Mouse (Mus musculus): ENCODE measurements around the gene Lamp3. TPM values are rescaled to one million over a fixed set of nuclear protein-coding genes. Genes with fewer than 3 reads are reported as not detected.
"Not testable (repeated sequence)": the region's sequence is repeated elsewhere in the genome, so short reads cannot be mapped to it uniquely, and the experiment has no call there.

The Lamp3 gene
- polyA plus RNA-seq (2016; fragmentation: Nextera tagmentation; extraction: Ambion mirVana): not detected in 2 replicates

GRCm38 (mm10) chr16:19706216-19706615 lies at the start of gene Lamp3:
Gene Lamp3 (minus strand): TSS chr16:19706375.
- no peak for ATAC-seq (ENCODE audit: low FRiP score, low read depth)
- no peaks in the 10 kb centered on the region for H3K9me3 ChIP-seq
- no peak within 1 kb of the TSS for H3K27ac ChIP-seq (replicated peaks)
- H3K9ac ChIP-seq (replicated peaks): no peak within 1 kb of the TSS
- H3K4me3 ChIP-seq: no peak within 1 kb of the TSS
- no peaks in the 10 kb centered on the region for H3K4me1 ChIP-seq
- no peak within 1 kb of the TSS for H3K4me2 ChIP-seq (replicated peaks)
- no peaks in the 10 kb centered on the region for H3K36me3 ChIP-seq
- H3K27me3 ChIP-seq: no peaks in the 10 kb centered on the region

- Histone ChIP-seq H3K4me1 (no peaks in the 10 kb centered on the region), H3K4me2 (replicated peaks) (no peak overlapping the region), H3K9ac (replicated peaks) (no peak overlapping the region), H3K36me3 (no peaks in the 10 kb centered on the region), H3K4me3 (no peak overlapping the region), H3K27me3 (no peaks in the 10 kb centered on the region), H3K9me3 (no peaks in the 10 kb centered on the region), H3K27ac (replicated peaks) (no peak overlapping the region)
- ATAC-seq (ENCODE audit: low FRiP score, low read depth): no peak
- 83% methylated on average over 1 of the region's 1 CpGs for WGBS
These were observed 26.7 kb upstream of the Lamp3 start for GRCm38 (mm10) chr16:19732896-19733295.

GRCm38 (mm10) chr16:19724139-19724538 lies 18.0 kb upstream of the Lamp3 start:
- H3K27ac ChIP-seq (replicated peaks); H3K9me3 ChIP-seq; H3K4me1 ChIP-seq; ATAC-seq (ENCODE audit: low FRiP score, low read depth); H3K27me3 ChIP-seq; H3K4me3 ChIP-seq; H3K36me3 ChIP-seq; H3K9ac ChIP-seq (replicated peaks); H3K4me2 ChIP-seq (replicated peaks): not testable (repeated sequence)
- 32% methylated on average over 2 of the region's 2 CpGs for WGBS

- no peaks in the 10 kb centered on the region for H3K36me3 ChIP-seq
- H3K4me1 ChIP-seq: no peaks in the 10 kb centered on the region
- no peaks in the 10 kb centered on the region for H3K9me3 ChIP-seq
- no peak overlapping the region for H3K4me2 ChIP-seq (replicated peaks)
- no peak overlapping the region for H3K9ac ChIP-seq (replicated peaks)
- WGBS: 69% methylated on average over 2 of the region's 2 CpGs
- no peak overlapping the region for H3K27ac ChIP-seq (replicated peaks)
- ATAC-seq (ENCODE audit: low FRiP score, low read depth): no peak
- H3K4me3 ChIP-seq: no peak overlapping the region
- H3K27me3 ChIP-seq: no peaks in the 10 kb centered on the region
These were observed 14.8 kb upstream of the Lamp3 start for GRCm38 (mm10) chr16:19720959-19721358.

- no peaks in the 10 kb centered on the region for H3K27me3 ChIP-seq
- H3K9me3 ChIP-seq: no peaks in the 10 kb centered on the region
- H3K4me3 ChIP-seq: no peak overlapping the region
- no peak for ATAC-seq (ENCODE audit: low FRiP score, low read depth)
- no peaks in the 10 kb centered on the region for H3K36me3 ChIP-seq
- no peaks in the 10 kb centered on the region for H3K4me1 ChIP-seq
- no peak overlapping the region for H3K9ac ChIP-seq (replicated peaks)
- 88% methylated on average over 1 of the region's 1 CpGs for WGBS
- no peak overlapping the region for H3K4me2 ChIP-seq (replicated peaks)
- H3K27ac ChIP-seq (replicated peaks): no peak overlapping the region
These were observed 1.2 kb upstream of the Lamp3 start for GRCm38 (mm10) chr16:19707381-19707780.

GRCm38 (mm10) chr16:19699207-19699606 lies 7.0 kb downstream of the Lamp3 start:
- no peak for ATAC-seq (ENCODE audit: low FRiP score, low read depth)
- H3K4me3 ChIP-seq: no peak overlapping the region
- H3K4me2 ChIP-seq (replicated peaks): no peak overlapping the region
- H3K4me1 ChIP-seq: no peaks in the 10 kb centered on the region
- no peak overlapping the region for H3K27ac ChIP-seq (replicated peaks)
- H3K9me3 ChIP-seq: no peaks in the 10 kb centered on the region
- no peaks in the 10 kb centered on the region for H3K36me3 ChIP-seq
- H3K27me3 ChIP-seq: no peaks in the 10 kb centered on the region
- H3K9ac ChIP-seq (replicated peaks): no peak overlapping the region

GRCm38 (mm10) chr16:19670768-19671357 lies 35.3 kb downstream of the Lamp3 start:
- 86% methylated on average over 2 of the region's 2 CpGs for WGBS
- H3K4me1 ChIP-seq: no peaks in the 10 kb centered on the region
- H3K4me3 ChIP-seq: no peak overlapping the region

GRCm38 (mm10) chr16:19666312-19666711 lies 39.9 kb downstream of the Lamp3 start:
- Histone ChIP-seq H3K36me3 (no peaks in the 10 kb centered on the region), H3K4me1 (no peaks in the 10 kb centered on the region), H3K4me3 (no peak overlapping the region), H3K27ac (replicated peaks) (no peak overlapping the region), H3K4me2 (replicated peaks) (no peak overlapping the region), H3K27me3 (no peaks in the 10 kb centered on the region), H3K9ac (replicated peaks) (no peak overlapping the region), H3K9me3 (no peaks in the 10 kb centered on the region)
- 60% methylated on average over 1 of the region's 1 CpGs for WGBS
- ATAC-seq (ENCODE audit: low FRiP score, low read depth): no peak

More at GRCm38 (mm10) chr16:19670768-19671357, 35.3 kb downstream of the Lamp3 start:
- no peaks in the 10 kb centered on the region for H3K9me3 ChIP-seq
- H3K36me3 ChIP-seq: no peaks in the 10 kb centered on the region
- no peak overlapping the region for H3K4me2 ChIP-seq (replicated peaks)
- no peak overlapping the region for H3K27ac ChIP-seq (replicated peaks)
- H3K27me3 ChIP-seq: no peaks in the 10 kb centered on the region
- ATAC-seq (ENCODE audit: low FRiP score, low read depth): no peak
- H3K9ac ChIP-seq (replicated peaks): no peak overlapping the region

GRCm38 (mm10) chr16:19629816-19630215 lies 76.4 kb downstream of the Lamp3 start, which contains the start of gene Olfr171:
Gene Olfr171 (minus strand): TSS chr16:19629916.
- H3K4me1 ChIP-seq: no peaks in the 10 kb centered on the region
- no peaks in the 10 kb centered on the region for H3K9me3 ChIP-seq
- ATAC-seq (ENCODE audit: low FRiP score, low read depth): no peak
- H3K4me3 ChIP-seq: no peak within 1 kb of the TSS
- no peak within 1 kb of the TSS for H3K27ac ChIP-seq (replicated peaks)
- no peak within 1 kb of the TSS for H3K9ac ChIP-seq (replicated peaks)
- H3K4me2 ChIP-seq (replicated peaks): no peak within 1 kb of the TSS
- H3K27me3 ChIP-seq: no peaks in the 10 kb centered on the region
- H3K36me3 ChIP-seq: no peaks in the 10 kb centered on the region
- 76% methylated on average over 1 of the region's 1 CpGs for WGBS

- ATAC-seq (ENCODE audit: low FRiP score, low read depth); H3K9me3 ChIP-seq; H3K4me3 ChIP-seq; H3K4me2 ChIP-seq (replicated peaks); H3K9ac ChIP-seq (replicated peaks); H3K4me1 ChIP-seq; H3K27ac ChIP-seq (replicated peaks); H3K36me3 ChIP-seq; H3K27me3 ChIP-seq: not testable (repeated sequence)
- 93% methylated on average over 2 of the region's 2 CpGs for WGBS
These were observed 94.4 kb downstream of the Lamp3 start, which contains the start of gene Olfr170 for GRCm38 (mm10) chr16:19611782-19612181. Gene Olfr170 (minus strand): TSS chr16:19611882.

Other genes with a start within 250 kb of the Lamp3 start
- gene Olfr166, start 222.7 kb downstream of the Lamp3 start, polyA plus RNA-seq (2016; fragmentation: Nextera tagmentation; extraction: Ambion mirVana): not detected in 2 replicates
- gene Olfr167, start 184.1 kb downstream of the Lamp3 start, polyA plus RNA-seq (2016; fragmentation: Nextera tagmentation; extraction: Ambion mirVana): not detected in 2 replicates
- gene Olfr168, start 170.8 kb downstream of the Lamp3 start, polyA plus RNA-seq (2016; fragmentation: Nextera tagmentation; extraction: Ambion mirVana): not detected in 2 replicates
- gene Olfr169, start 134.6 kb downstream of the Lamp3 start, polyA plus RNA-seq (2016; fragmentation: Nextera tagmentation; extraction: Ambion mirVana): not detected in 2 replicates
- not detected in 2 replicates for gene Olfr170, start 94.5 kb downstream of the Lamp3 start, polyA plus RNA-seq (2016; fragmentation: Nextera tagmentation; extraction: Ambion mirVana)
- gene Olfr171, start 76.5 kb downstream of the Lamp3 start, polyA plus RNA-seq (2016; fragmentation: Nextera tagmentation; extraction: Ambion mirVana): not detected in 2 replicates
- 50.9 and 51.4 TPM in 2 replicates for gene B3gnt5, start 53.8 kb upstream of the Lamp3 start, polyA plus RNA-seq (2016; fragmentation: Nextera tagmentation; extraction: Ambion mirVana)